Mouse (Mus musculus) gastrocnemius, postnatal 4 days (tissue): ENCODE results near the gene Olfr1130. TPM values are rescaled to one million over a fixed set of nuclear protein-coding genes. Genes with fewer than 3 reads are reported as not detected.
"Not testable (repeated sequence)": the region's sequence is repeated elsewhere in the genome, so short reads cannot be mapped to it uniquely, and the experiment has no call there.

Experiments
- DNase-seq, 2 experiments: peaks; one replicate each; pipeline ENCODE4 v3.0.0; 2021 to 2022; ENCODE audit warnings: low spot score in 2 of 2, mixed read lengths in 2 of 2
- long read RNA-seq, 2 experiments: library from polyadenylated mRNA; stranded (forward); transcript quantifications; one replicate each; pipeline ENCODE4 v2.0.0; 2021
- total RNA-seq, 2 experiments: library from RNA; stranded (reverse); gene quantifications; 2 replicates each; pipeline ENCODE4 v1.2.3; 2021

The Olfr1130 gene
- total RNA-seq: not detected
- long read RNA-seq, experiment 1: 0 reads
- long read RNA-seq, experiment 2: 0 reads

DNA sequence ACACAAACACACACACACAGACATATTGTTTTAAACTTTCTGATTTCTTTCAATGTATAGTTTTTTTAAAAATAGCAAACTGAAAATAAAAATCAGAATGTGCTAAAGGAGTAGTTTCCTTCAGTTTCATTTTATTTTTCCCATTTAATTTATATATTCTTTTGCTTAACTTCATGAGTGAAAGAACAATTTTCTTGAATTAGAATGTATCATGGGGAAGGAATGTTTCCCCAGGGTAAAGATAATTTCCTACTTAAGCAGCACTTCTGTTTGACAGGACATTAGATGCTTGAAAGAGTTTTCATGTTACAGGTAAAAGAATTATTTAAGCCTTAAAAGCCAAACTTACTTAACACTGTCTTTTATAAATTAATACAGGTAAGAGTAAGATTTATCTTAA is at the start of gene Olfr1130:
Gene Olfr1130 (plus strand): TSS at position 301 of the 400 bp plus-strand sequence.
- DNase-seq: not testable (repeated sequence)

GRCm38 (mm10) chr2:87573602-87574001 is 32.4 kb upstream of the Olfr1130 start, which contains the start of gene Olfr1129:
TSS of gene Olfr1129 (plus strand) at chr2:87573902.
- DNase-seq: not testable (repeated sequence)

DNA sequence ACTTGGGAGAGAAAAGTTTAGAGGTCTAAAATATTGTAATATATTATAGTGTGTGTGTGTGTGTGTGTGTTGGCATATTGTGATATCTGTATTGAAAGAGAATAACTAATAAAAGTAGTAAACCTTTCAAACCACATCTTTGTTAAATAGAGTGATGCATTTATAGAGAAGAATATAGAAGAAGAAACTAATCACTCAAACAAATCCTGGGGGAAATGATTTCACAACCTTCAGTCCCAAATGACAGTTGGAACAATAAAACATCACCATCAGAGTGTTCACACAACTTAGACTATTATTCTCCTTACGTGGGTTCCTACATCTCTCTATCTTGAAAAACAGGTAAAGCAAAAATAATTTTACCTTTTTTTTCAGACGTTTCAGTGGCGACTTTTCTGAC is 20.8 kb downstream of the Olfr1130 start, which contains the start of gene Olfr1131:
Gene Olfr1131 (plus strand): TSS at position 301 of the 400 bp plus-strand sequence.
- DNase-seq: no peak

DNA sequence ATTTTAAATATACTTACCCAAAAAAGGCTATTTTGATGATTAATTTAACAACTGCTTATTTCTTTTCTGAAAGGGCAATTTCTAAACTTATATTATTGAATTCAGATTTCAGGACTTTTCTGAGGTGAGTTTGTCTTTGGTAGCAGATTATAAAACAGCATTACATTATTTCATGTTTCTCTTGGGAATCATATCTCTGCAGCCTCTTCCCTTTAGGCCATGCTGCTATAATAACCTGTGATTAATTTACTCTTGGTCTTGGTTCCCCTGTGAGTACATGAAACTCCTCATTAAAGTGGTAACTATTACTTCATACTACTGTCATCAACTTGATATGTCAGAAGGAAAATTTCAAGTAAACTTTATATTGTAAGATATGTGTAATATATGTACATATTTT is 31.4 kb downstream of the Olfr1130 start, which contains the start of gene Olfr1132:
Gene Olfr1132 (minus strand): TSS at position 101 of the 400 bp plus-strand sequence.
- DNase-seq: no peak

DNA sequence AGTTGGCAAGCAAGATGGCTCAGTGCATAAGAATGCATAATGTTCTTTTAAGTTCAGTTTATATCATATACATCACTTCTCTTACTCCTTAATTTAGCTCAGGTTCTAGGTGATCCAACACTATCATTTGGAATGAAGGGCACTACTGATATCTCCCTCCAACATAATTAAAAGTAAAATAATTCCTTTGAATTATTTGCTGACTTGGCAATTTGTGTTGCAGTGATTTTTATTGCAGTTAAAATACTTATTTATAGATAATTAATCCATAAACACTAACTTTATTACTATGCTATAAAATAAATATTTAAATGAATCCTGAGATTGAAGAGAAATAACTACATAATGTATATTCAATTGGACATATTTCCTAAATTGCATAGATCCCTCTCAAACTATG is 36.4 kb downstream of the Olfr1130 start:
- no peak for DNase-seq

GRCm38 (mm10) chr2:87647274-87647673 is 41.3 kb downstream of the Olfr1130 start, which contains the start of gene Olfr1133:
TSS of gene Olfr1133 (minus strand) at chr2:87647374.
- no peak for DNase-seq

DNA sequence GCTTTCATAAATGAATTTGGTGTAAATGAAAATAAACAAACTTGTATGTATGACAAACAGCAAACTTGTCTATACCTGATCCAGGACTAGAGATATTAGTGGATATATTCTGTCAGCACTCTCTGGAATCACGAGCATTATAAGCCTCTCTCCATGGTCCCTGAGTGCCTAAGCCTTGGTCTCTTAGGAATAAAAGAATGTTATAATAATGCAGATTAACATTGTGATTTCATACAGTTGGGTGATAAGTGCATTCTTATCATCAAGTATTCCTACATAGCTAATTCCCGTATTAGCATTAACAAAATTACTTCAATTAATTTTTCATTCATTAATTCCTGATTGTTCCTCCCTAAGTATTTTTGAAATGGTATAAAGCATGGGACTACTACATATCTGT is 52.3 kb downstream of the Olfr1130 start, which contains the start of gene Olfr1134:
Gene Olfr1134 (minus strand): TSS at position 101 of the 400 bp plus-strand sequence.
- no peak for DNase-seq

Other genes starting within 250 kb of the Olfr1130 start
- gene Olfr1121, start 236.3 kb upstream of the Olfr1130 start, total RNA-seq: not detected
- gene Olfr1122, start 220.4 kb upstream of the Olfr1130 start, total RNA-seq: under 1 TPM in 1 of 2 experiments, not detected in 1; 0.05 TPM
- gene Olfr1123, start 189.6 kb upstream of the Olfr1130 start, total RNA-seq: not detected
- not detected for gene Olfr1124, start 175.9 kb upstream of the Olfr1130 start, total RNA-seq
- gene Olfr1126, start 152.2 kb upstream of the Olfr1130 start, total RNA-seq: not detected
- not detected for gene Pramel7, start 109.1 kb upstream of the Olfr1130 start, total RNA-seq
- gene Pramel6, start 99.6 kb upstream of the Olfr1130 start, total RNA-seq: not detected
- not detected for gene Olfr153, start 74.4 kb upstream of the Olfr1130 start, total RNA-seq
- not detected for gene Olfr1128, start 60.7 kb upstream of the Olfr1130 start, total RNA-seq
- not detected for gene Olfr1129, start 32.3 kb upstream of the Olfr1130 start, total RNA-seq
- gene Olfr1131, start 20.9 kb downstream of the Olfr1130 start, total RNA-seq: not detected
- gene Olfr1132, start 31.3 kb downstream of the Olfr1130 start, total RNA-seq: not detected
- gene Olfr1133, start 41.2 kb downstream of the Olfr1130 start, total RNA-seq: not detected
- gene Olfr1134, start 52.2 kb downstream of the Olfr1130 start, total RNA-seq: not detected
- gene Olfr1135, start 67.5 kb downstream of the Olfr1130 start, total RNA-seq: not detected
- gene Olfr1136, start 87.7 kb downstream of the Olfr1130 start, total RNA-seq: not detected
- gene Olfr1137, start 107.0 kb downstream of the Olfr1130 start, total RNA-seq: not detected
- not detected for gene Olfr1138, start 133.8 kb downstream of the Olfr1130 start, total RNA-seq
- gene Olfr1140, start 137.5 kb downstream of the Olfr1130 start, total RNA-seq: not detected
- not detected for gene Olfr1141, start 147.8 kb downstream of the Olfr1130 start, total RNA-seq
- gene Olfr152, start 173.3 kb downstream of the Olfr1130 start, total RNA-seq: not detected
- gene Olfr1143, start 194.4 kb downstream of the Olfr1130 start, total RNA-seq: not detected
- gene Olfr1145, start 203.6 kb downstream of the Olfr1130 start, total RNA-seq: not detected
- gene Olfr1148, start 224.3 kb downstream of the Olfr1130 start, total RNA-seq: not detected
- not detected for gene Olfr1150-ps1, start 237.8 kb downstream of the Olfr1130 start, total RNA-seq
- gene Olfr1151, start 249.7 kb downstream of the Olfr1130 start, total RNA-seq: not detected